Mouse (Mus musculus) kidney, adult 18-20 months (tissue): ENCODE data around the gene Thap12.

Source experiments
- DNase-seq: peaks from one replicate; pipeline ENCODE4 v3.0.0; 2021

The Thap12 gene

DNA sequence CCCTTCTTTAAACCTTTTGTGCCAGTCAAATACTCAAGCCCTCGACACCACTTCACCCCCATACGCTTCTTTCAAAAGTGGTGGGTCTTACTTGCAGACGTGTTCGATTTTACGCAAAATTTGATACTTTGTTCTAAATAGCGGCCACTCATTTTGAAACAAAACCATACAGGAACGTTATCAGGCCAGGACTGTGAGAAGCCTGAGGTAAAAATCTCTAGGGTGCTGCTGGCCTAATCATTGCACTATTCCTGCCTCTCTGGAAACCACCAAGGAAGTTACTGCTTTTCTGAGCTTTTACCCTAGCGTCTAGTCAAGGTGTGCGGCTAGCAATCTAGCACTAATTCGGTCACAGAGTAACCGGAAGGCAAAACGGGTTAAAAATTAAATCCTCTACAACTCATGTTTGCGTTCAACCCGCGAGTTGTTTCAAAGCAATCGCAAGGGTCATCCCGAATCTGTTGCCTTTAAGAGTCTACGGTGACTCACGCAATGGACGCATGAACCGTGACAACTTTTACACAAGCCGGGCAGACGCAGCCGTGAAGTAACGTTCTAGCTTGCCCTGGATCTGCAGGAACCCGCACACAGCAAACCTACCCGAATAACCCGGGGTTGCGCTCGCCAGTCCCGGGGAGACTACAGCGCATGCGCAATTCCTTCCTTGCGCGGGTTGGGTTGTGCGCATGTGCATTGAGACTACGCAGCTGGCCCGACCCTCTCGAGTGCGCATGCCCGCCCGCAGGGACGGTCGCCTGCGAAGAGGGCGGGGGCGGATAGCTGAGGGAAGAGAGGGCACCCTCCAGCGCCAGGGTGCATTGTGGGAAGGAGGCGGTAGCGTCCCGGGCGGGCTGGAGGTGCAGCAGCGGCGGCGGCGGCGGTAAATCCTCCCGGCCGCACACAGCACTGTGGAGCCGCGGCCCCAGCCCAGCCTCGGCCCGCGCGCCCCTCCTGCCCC is at the start of gene Thap12:
Thap12 (plus strand) TSS at position 821 of the 958 bp plus-strand sequence.
- peak; percentile 99 for DNase-seq

GRCm38 (mm10) chr7:98655681-98656530 is 47.0 kb upstream of the Thap12 start:
- peak; percentile 83 for DNase-seq

- peak; percentile 94 for DNase-seq
These were observed 46.2 kb upstream of the Thap12 start, which contains the start of gene Emsy for GRCm38 (mm10) chr7:98656531-98657221. Emsy (minus strand) TSS chr7:98656783.

DNA sequence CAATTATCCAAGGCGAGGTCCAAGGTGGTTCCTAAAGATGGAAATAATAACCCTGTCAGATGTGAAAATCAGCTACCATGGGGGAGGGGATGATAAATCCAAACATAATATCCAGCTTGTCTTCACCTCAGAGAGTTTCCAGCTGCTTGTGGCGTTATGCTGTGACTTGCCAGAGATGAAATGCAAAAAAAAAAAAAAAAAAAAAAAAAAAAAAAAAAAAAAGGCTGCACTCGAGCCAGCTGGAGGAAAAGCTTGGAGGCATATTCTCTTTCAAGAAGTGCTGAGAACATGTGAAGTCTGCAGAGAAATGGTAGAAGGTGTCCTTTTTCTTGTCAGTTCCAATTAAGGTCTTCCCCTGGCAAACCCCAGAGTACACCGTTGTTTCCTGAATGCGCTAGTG is 37.7 kb upstream of the Thap12 start:
- no peak for DNase-seq

GRCm38 (mm10) chr7:98665726-98666125 is 37.2 kb upstream of the Thap12 start:
- no peak for DNase-seq

DNA sequence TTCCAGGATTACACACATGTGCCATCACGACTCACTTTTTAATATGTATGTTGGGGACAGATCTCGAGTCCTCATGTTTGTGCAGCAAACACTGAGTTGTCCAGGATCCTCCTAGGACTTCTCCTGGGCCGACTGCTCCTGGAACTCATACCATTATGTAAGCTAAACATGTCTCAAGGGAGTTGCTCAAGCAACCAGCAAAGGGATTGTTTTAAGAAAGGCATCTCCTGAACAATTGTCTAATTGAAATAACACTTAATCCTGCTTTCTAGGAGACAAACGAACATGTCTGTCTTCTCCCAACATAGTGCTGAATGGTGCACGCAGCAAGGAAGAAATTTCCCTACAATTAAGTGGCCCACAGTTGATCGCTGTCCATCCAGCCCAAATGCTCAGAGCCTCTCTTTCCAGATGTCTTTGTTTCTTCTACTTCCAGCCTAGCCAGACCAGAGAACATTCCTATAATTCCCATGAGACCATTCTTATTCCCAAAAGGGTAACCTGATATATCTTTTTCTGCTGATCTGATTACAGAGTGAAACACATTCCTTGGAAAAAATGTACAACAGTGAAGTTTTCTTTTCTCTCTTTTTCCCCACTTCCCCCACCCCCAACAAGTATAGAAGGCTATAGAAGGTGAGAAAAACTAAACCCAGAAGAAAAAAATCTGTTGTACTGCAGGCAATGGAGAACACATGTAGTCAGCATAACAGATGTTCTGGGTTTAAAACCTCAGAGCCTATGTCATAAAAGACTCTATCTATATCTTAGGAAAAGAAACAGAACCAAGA is 34.8 kb upstream of the Thap12 start:
- no peak for DNase-seq

DNA sequence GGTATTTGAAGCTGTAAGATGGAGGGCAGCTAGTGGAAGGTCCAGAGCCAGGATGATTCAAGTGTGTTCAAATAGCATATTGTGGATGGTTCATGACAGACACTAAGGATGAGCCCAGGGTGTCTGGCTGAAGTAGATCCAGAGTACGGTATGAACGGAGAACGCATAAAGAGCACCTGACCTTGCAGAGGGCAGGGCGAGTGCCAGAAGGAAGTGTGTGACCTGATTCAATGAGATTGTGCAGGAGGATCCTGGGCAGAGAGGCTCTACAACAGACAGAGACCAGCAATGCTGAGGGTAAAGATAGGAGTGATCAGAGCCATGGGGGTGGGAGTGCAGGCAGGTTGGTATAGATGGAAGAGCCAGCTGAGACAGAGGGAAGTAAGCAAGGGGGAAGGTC is 32.1 kb upstream of the Thap12 start:
- no peak for DNase-seq

DNA sequence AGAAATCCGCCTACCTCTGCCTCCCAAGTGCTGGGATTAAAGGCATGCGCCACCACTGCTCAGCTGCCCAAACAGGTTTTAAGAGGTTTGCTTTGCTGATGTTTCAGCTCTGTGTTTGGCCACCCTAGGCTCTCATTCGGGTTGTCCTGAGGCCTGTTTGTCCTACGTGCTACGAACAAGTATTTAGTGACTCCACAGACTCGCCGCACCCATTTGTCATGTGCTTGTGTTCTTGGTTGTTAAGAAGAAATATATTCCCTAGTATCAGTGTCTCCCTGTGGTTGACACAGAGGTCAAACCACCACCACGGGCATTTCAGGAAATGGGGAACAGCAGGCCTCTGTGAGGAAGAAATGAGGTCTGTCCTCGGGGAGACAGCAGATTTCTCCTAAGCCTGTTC is 31.5 kb upstream of the Thap12 start:
- peak; percentile 8 for DNase-seq

DNA sequence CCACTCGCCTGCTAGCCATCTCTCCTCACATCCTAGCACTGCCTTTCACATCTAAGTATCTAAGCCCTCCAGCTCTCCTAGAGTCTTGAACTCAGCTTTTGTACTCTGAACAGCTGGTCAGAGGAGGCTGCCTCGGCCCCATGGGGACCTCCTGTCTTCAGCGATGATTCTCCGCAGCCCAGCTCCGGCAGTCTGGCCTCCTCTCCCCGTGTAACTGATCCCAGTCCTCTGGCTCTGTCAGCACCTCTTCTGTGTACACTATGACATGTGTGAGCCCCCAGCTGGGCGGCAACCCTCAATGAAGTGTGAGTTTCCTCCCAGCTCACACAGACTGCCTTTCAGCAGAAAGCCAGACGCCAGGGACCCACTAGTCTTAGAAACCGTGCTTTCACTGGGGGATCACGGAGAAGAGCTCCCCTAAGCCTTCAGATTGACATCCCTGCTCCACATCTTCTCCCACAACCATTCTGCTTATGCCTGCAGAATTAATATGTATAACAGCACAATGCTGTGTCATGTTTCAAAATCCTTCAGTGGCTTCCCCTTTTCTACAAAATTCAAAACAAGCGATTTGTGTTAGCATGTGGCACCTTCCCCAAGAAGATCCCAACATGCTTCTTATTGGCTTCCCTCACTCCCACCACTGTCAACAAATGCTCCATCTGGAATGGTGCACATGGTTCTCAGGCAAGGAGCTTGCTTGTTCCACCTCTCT is 30.5 kb upstream of the Thap12 start:
- DNase-seq, result no peak

DNA sequence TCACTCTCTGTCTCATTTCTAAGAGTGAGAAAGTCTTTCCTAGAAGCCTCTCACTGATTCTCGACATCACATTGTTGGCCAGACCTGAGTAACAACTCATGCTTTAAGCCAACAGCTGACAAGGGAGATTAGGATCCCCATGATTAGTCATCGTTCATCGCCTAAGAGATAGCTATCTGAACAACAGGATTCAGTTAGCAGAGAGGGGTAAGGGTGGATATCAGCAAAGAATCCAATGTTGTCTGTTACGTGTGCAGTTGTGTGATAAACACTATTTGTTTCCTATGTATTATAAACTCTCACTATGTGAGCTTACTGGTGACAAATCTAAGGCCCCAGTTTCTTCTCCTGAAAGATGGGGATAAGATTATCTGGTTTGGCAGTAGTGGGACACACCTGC is 28.6 kb upstream of the Thap12 start:
- DNase-seq, result no peak

DNA sequence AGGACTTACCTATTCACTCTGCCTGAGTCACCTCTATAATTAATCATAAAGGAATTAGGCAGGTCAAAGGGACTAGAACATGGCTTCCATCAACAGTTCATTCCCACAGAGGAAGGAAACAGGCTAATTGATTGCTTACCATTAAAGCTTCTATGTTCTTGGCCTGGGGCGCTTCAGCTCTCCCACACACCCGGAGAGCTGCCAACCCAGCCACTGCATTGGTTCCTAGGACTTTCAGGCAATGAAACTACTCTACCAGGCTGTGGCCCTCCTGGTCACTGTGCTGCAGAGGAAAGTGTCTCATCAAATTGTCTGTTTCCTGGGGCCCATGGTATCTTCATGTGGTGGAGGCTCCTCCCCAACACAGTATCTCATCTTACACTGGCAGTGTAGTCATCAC is 25.4 kb upstream of the Thap12 start:
- DNase-seq, result peak; percentile 21

DNA sequence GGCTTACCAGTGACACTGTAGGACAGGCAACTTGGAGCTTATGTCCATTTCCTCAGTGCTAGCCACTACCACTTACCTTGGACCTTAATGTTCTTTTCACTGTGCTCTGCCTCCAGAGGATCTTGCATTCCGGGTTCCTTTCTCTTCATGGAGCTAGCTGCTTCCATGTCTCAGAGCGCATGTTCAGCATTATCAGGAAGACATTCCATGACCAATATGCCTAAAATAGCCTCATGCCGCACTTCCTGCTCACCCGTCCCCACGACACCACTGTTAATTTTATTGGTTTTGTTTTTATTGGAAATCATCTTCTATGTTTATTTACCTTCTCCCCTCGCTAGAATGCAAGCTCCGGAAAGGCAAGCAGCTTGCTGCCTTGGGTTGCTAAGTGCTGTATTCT is 24.5 kb upstream of the Thap12 start:
- peak; percentile 14 for DNase-seq

GRCm38 (mm10) chr7:98680691-98681090 is 22.2 kb upstream of the Thap12 start:
- DNase-seq, result no peak

DNA sequence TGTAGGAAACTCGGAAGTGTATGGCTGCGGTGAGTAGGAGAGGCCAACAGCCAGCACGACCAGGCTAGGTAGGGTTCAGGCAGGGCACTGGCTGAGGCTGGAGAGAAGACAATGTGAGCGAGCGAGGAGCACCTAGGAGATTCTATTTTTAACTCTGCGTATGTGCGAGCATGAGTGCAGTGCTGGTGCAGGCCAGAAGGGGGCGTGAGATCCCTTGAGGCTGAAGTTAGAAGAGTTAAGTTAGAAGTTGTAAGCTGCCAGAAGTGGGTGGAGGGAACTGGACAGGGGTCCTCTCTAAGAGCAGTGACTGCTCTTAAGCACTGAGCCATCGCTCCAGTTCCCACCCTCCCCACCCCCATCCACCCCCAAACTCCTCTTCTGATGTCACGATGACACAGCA is 20.1 kb upstream of the Thap12 start:
- no peak for DNase-seq

DNA sequence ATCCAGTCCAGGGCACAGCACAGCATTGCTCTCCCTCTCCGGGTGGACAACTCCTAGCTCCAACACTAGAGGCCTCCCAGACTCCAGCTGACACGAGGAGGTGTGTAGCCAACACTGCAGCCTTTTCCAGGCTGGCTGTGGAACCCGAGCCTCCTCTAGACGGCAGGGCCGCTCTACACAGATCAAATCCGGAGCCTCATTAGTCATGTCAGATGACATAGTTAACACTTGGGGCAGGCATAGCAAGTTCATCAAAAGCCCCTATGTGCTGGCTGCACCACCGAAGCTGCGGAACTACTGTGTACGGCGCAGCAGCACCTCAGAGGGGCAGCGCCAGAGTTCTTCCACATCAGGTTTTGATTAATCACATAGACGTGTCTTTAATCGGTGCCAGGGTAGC is 17.0 kb upstream of the Thap12 start:
- DNase-seq, result peak; percentile 38

DNA sequence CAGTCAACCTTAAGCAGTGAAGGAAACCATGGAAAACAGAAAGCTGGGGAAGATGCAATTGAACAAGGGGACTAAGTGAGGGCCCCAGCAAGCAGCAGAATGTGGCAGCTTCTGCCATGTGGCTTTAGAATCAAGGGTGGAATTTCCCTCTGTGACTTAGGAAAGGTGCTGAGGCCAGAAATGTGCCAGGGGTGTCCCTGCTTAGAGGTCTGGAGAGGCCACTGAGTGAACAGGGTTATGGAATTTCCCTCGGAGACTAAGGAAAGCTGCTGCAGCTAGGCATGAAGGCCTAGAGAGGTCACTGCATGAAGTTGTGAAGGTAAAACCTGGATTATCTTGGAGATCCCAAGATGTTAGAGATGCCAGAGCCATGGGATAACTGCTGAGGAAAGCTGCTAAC is 12.8 kb upstream of the Thap12 start:
- DNase-seq, result no peak

DNA sequence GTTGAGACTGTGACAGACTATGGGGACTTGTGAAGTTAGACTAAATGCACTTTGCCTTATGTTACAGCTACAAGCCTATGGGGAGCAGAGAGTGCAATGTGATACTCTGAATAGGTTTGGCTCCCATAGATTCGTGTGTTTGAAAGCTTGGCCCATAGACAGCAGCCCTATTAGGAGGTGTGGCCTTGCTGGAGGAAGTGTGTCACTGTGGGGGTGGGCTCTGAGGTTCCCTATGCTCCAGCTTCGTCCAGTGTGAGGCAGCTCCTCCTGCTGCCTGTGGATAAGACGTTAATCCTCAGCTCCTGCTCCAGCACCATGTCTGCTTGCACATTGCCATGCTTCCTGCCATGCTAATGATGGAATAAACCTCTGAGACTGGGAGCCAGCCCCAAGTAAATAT is 12.1 kb upstream of the Thap12 start:
- no peak for DNase-seq

DNA sequence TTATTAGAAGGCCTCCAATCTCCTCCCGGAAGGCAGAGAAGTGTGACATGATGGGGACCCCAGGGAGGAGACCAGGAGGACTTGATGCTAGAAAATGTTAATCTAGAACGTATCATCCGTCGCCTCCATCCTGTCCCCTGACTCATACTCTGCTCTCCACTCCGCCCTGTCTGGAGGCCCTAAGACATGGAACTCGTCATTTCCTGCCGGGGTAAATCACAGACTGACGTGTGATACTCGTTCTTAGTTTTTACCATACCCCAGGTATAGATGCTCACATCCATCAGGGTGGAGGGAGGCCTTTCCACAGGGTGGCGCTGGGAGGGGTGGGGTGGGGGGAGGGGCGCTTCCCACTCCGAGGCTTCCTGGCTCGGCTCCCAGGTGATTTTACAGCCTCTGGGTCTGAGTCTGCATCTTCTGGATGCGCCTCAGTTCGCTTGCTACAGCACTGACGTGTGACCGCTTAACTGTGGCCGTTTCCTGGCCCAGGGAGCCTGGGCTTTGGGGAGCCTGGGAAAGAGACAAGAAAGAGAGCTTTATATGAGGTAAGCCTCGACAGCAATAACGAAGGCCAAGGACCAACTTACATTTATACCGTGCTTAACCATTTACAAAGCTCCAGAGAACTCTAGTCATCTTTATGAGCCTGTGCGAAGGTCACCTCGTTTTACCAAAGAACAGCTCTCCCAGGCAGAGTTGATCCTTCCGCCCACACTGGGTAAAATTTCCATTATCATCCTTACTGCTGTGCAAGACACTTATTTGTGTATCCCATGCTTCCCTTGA is 9.9 kb upstream of the Thap12 start:
- DNase-seq, result peak; percentile 65

DNA sequence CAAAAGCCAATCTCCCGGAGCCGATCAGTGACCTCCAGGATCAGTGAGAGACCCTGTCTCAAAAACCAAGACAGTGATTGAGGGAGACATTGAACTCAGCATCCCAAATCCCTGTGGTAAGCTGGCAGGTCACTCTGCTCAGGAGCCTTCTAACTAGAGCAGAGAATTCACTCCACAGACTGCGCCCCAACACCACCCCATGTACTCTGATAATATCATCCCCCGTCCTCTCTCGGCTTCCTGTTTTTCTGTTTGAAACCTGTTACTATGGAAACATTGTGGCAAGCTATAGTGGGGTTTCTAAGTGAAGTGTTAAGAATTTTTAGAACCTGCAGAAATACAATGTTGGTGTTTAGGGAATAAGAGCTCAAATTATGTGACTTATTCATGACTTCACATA is 8.9 kb upstream of the Thap12 start:
- DNase-seq, result no peak

DNA sequence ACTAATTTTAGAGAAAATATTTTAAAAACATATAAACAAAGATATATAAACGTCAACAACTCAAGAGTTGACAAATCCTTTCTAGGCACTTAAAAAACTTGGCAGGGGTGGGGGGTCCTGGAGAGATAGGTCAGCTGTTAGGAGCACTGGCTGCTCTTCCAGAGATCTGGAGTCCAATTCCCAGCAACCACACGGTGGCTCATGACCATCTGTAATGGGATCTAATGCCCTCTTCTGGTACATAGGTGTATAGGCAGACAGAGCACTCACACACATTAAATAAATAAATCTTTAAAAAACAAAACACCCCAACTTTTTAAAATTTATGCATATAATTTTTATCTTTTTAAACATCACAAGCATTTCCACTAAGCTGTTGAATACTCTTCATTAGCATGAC is 5.4 kb upstream of the Thap12 start:
- no peak for DNase-seq

GRCm38 (mm10) chr7:98698041-98698440 is 4.9 kb upstream of the Thap12 start:
- no peak for DNase-seq
